ENCODE assay signal across 1 mouse cellular context in the genomic region with DNA sequence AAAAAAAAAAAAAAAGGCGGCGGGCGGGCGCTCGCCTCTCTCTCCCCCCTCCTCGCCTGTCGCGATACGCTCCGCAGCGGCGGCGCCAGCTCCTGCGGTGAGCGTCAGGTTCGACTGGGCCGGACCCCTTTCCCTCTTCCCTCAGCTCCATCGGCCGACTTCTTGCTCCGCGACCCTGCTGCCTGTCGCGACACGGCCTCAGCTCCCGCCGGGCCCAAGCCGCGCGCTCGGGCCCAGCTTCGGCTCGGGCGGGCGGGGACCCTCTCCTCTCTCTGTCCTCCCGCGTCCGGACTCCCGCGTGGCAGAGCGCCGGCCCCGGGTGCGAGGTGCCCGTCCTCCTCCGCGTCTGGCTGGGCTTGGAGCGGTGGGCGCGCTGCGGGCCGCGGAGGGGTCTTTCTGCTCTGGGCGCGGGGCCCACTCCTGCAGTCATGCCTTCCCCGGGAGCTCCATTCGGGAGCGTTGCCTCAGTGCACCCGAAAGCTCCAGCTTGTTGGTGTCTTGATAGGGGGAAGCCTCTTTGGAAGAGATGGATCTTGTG.
A peak's percentile ranks its signal among the peaks of the same experiment; 100 is the strongest.
TF ChIP-seq lines count a peak whose summit lies in the region.

No protein-coding gene starts in this region.

TF ChIP-seq in CH12.LX, 34 proteins besides CTCF, POLR2A, EP300 and RAD21:
- TF ChIP-seq ELF1 (IDR thresholded peaks at IDR 0.05; ENCODE audit: low read depth, low read length) (no peak), ZNF384 (IDR thresholded peaks at IDR 0.05; ENCODE audit: low read depth, low read length) (peak; percentile 94)
